Mouse (Mus musculus) ES-Bruce4 (cell line): ENCODE data around the gene Vamp3. TPM values are rescaled to one million over a fixed set of nuclear protein-coding genes. Genes with fewer than 3 reads are reported as not detected.

ENCODE experiments used
- H3K27ac ChIP-seq: 2 replicates; pipeline ENCODE4 v1.5.1; 2012; ENCODE audit warnings: low read length, inconsistent platforms; ENCODE audit not compliant: insufficient read depth
- H3K27me3 ChIP-seq: 2 replicates; pipeline ENCODE4 v1.6.1; 2012; ENCODE audit warnings: mild to moderate bottlenecking, low read length, inconsistent platforms; ENCODE audit not compliant: control insufficient read depth, poor library complexity, insufficient read depth, severe bottlenecking
- H3K36me3 ChIP-seq: 2 replicates; pipeline ENCODE4 v1.6.1; 2012; ENCODE audit warnings: inconsistent platforms, mild to moderate bottlenecking, low read length, moderate library complexity; ENCODE audit not compliant: control insufficient read depth, poor library complexity, insufficient read depth, severe bottlenecking
- H3K4me1 ChIP-seq: one replicate; pipeline ENCODE4 v1.8.1; 2011; ENCODE audit warnings: low read length; ENCODE audit not compliant: control insufficient read depth, insufficient read depth
- H3K4me3 ChIP-seq: 2 replicates; pipeline ENCODE4 v1.5.1; 2011; ENCODE audit warnings: low read depth, mild to moderate bottlenecking, low read length
- H3K9ac ChIP-seq: 2 replicates; pipeline ENCODE4 v1.6.1; 2012; ENCODE audit warnings: low read depth, mild to moderate bottlenecking, inconsistent platforms; ENCODE audit not compliant: poor library complexity, severe bottlenecking
- H3K9me3 ChIP-seq: replicated peaks from 2 replicates; pipeline ENCODE4 v1.6.1; 2012; ENCODE audit warnings: mild to moderate bottlenecking, low read length, inconsistent platforms; ENCODE audit not compliant: control insufficient read depth, poor library complexity, insufficient read depth, severe bottlenecking
- CTCF ChIP-seq: IDR thresholded peaks from one replicate; pipeline ENCODE4 v1.8.1; 2011; ENCODE audit warnings: low read depth, low read length
- EP300 ChIP-seq: IDR thresholded peaks from 2 replicates; pipeline ENCODE4 v1.6.1; 2011; ENCODE audit warnings: low read depth, low read length; ENCODE audit not compliant: insufficient read depth
- POLR2A ChIP-seq: IDR thresholded peaks from one replicate; pipeline ENCODE4 v1.8.1; 2011; ENCODE audit warnings: low read length; ENCODE audit not compliant: insufficient read depth
- polyA plus RNA-seq: library from polyadenylated mRNA; stranded (reverse); fragments of >200 nt; gene quantifications from 2 replicates; pipeline ENCODE4 v1.2.4, GENCODE M21; 2011; ENCODE audit warnings: low read depth; ENCODE audit not compliant: missing spikeins, insufficient read depth, insufficient read length

Gene Vamp3
- polyA plus RNA-seq, 1 experiment = 77.0 TPM

DNA sequence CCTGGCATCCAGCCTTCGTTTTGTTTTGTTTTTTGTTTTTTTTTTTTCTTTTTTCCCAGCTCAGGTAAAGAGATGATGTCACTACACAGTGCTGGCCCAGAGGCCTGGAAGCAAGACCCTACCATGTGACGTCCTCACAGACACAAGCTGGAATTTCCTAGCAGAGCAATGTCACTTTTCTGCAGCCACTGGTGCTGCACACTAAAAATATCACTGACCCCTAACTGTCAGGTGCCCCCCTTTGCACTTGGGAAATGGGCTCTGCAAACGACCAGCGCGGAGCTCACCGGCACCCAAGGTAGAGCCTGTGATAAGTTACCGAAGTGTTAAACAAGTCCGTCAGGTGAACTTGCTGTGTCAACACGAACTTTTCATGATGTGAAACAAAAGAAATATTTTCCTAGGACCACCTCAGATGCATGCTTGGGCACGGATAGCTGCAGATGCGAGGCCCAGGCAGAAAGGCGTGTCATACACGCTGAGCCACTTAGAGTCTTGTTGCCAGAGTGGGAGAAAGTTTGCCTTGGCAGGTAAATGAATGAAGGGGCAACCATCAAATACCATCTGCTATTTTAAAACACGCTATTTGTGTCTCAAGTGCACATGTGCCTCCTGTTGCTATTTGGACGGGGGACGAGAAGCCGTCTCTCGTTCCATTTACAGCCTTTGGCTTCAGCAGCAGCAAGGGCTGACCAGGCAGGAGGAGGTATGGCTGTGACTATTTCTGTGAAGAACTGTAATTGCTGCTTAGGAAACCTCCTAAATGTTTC lies 38.8 kb upstream of the Vamp3 start:
- Histone ChIP-seq H3K27ac (no peak overlapping the region), H3K9ac (no peak overlapping the region), H3K36me3 (no peaks in the 10 kb centered on the region), H3K4me3 (no peak overlapping the region), H3K9me3 (peaks cover 4% of the 10 kb centered on the region), H3K27me3 (no peaks in the 10 kb centered on the region), H3K4me1 (no peaks in the 10 kb centered on the region)
- TF ChIP-seq CTCF = no peak
- no peak for TF ChIP-seq EP300
- TF ChIP-seq POLR2A = no peak

DNA sequence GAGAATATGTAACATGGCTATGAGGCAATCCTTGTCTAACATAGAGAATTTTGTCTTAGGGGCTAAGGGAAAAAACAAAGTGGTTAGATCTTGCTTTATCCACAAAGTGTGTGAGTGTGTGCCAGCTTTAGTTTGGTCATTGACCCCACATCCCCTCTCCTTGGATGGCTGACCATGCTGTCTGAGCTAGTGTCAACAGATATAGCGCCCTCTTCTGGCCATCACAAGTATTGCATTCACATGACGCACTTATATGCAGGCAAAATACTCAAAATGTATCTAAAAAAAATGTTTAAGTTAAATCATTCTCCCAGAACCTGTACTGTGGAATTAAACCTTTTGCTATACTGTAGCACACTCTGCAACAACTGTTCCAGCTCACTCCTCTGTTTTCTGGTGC lies 37.4 kb upstream of the Vamp3 start:
- no peaks in the 10 kb centered on the region for H3K9me3 ChIP-seq
- H3K9ac ChIP-seq = no peak overlapping the region
- H3K36me3 ChIP-seq = no peaks in the 10 kb centered on the region
- no peak overlapping the region for H3K27ac ChIP-seq
- no peaks in the 10 kb centered on the region for H3K4me1 ChIP-seq
- H3K4me3 ChIP-seq = no peak overlapping the region
- H3K27me3 ChIP-seq = no peaks in the 10 kb centered on the region
- TF ChIP-seq CTCF (peak; percentile 62), POLR2A (no peak)

DNA sequence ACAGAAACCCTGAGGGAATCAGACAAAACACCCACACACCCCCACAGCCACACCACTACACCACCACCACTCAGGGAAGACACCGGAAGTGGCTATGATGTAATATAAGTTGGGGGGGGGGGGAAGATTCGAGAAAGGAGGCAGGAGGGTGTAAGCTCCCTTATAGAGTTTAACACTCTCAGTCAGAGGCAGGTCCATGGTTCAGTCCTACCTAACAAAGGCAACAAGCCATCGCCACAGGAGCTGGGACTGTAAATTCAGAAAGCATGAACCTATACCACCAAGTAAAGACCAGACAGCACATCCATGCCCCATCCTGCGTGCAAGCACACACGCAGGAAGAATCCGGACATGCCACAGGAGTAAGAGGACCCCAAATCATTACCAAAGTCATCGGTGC lies 31.5 kb upstream of the Vamp3 start, which contains the start of gene Gm13090:
Gene Gm13090, plus strand, starts transcription at position 301 of the 400 bp plus-strand sequence.
- H3K4me3 ChIP-seq = peak within 1 kb of the TSS; percentile 12; the same call in 1 of the 2 replicates
- no peak within 1 kb of the TSS for H3K9ac ChIP-seq
- TF ChIP-seq POLR2A (no peak), CTCF (no peak), EP300 (no peak)
- H3K27ac ChIP-seq = no peak within 1 kb of the TSS
- no peaks in the 10 kb centered on the region for H3K36me3 ChIP-seq
- no peaks in the 10 kb centered on the region for H3K27me3 ChIP-seq
- no peaks in the 10 kb centered on the region for H3K9me3 ChIP-seq
- no peaks in the 10 kb centered on the region for H3K4me1 ChIP-seq

DNA sequence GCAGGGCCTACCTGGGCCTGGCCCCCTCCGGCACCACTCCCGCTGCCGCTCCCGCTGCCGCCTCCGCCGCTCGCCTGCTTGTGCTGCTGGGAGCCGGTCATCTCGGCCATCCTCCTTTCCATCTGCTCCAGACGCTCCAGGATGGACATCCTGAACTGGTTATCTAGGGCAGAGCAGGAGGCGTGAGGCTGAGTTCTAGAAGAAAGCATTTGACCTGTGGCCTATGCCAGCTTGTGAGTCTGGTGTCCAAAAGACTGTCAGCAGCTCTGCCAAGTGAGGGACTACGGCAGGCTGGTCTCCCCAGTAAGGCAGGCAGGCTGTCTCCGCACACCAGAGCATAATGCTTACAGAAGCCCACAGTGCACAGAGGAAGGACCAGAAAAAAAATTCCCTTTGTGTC lies 31.1 kb upstream of the Vamp3 start:
- no peaks in the 10 kb centered on the region for H3K4me1 ChIP-seq
- no peak for TF ChIP-seq EP300
- TF ChIP-seq CTCF = no peak
- TF ChIP-seq POLR2A = no peak
- H3K36me3 ChIP-seq = no peaks in the 10 kb centered on the region
- H3K9ac ChIP-seq = no peak overlapping the region
- H3K9me3 ChIP-seq = no peaks in the 10 kb centered on the region
- no peaks in the 10 kb centered on the region for H3K27me3 ChIP-seq
- H3K4me3 ChIP-seq = peak overlapping the region; percentile 12; the same call in 1 of the 2 replicates
- H3K27ac ChIP-seq = no peak overlapping the region

DNA sequence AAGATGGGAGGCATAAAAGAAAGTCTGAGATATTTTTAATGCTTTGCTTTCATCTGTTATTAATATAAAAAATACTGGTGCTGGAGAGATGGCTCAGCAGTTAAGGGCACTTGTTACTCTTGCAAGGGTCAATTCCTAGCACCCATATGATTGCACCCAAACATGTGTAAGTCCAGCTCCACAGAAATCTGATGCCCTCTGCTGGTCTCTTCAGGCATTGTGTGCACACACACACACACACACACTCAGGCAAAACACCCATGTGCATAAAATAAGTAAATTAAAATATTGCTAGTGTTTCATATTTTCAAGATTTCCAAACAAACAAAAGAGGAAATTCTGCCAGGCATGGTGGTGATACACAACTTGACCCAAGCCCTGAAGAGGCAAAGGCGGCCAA lies 29.6 kb upstream of the Vamp3 start:
- H3K4me1 ChIP-seq = no peaks in the 10 kb centered on the region
- H3K9ac ChIP-seq = no peak overlapping the region
- TF ChIP-seq POLR2A = no peak
- TF ChIP-seq CTCF = peak; percentile 2
- no peak for TF ChIP-seq EP300
- H3K27me3 ChIP-seq = no peaks in the 10 kb centered on the region
- H3K4me3 ChIP-seq = no peak overlapping the region
- no peaks in the 10 kb centered on the region; the same call in 1 of the 2 replicates for H3K36me3 ChIP-seq
- H3K27ac ChIP-seq = no peak overlapping the region
- no peaks in the 10 kb centered on the region for H3K9me3 ChIP-seq

DNA sequence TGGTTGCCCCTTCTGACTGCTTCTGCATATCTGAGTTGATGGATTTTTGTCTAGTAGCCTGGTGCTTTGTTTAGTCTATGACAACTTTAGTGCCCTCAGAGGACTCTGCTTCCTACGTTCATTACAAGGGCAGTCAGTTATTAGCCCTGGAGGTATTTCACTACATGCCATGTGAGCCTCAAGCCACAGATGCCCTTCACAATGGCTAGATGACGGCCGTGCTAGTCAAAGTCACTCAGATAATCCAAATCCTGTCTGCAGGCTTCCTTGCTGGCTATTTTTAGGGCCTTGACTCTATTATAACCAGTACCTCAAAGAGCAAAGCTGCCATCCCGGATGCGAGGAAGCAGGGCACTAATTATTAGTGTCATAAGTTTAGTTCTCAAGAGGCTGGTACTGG lies 25.3 kb upstream of the Vamp3 start:
- H3K36me3 ChIP-seq = peaks cover 2% of the 10 kb centered on the region; the same call in 1 of the 2 replicates
- no peak overlapping the region for H3K4me3 ChIP-seq
- H3K4me1 ChIP-seq = no peaks in the 10 kb centered on the region
- H3K9me3 ChIP-seq = no peaks in the 10 kb centered on the region
- H3K27me3 ChIP-seq = no peaks in the 10 kb centered on the region
- TF ChIP-seq EP300 = no peak
- no peak for TF ChIP-seq POLR2A
- TF ChIP-seq CTCF = no peak
- no peak overlapping the region for H3K27ac ChIP-seq
- no peak overlapping the region for H3K9ac ChIP-seq
